Comparison of ENCODE assay signal across 9 mouse cellular contexts in the genomic region with DNA sequence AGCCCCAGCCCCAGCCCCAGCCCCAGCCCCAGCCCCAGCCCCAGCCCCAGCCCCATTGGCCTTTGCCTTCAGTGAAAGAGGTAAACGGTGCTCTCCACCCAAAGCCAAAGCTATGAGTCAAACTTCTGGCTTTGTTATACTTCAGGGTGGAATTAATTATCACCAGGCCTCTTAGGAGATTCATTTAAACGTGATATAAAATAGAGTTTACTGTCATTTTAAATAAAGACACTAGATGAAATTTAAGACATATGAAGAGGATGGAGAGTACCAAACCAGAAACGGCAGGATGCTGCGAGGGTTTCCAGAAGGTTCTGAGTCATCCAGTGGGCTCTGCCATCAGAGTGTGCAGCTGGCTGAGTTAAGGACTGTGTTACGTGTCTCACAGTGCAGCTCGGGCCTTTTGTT.
DNase-seq lines count a peak whose midpoint lies in the region; ATAC-seq lines count a peak whose summit lies in the region.
"Had no signal": no experiment of that assay in that cellular context is flagged by ENCODE, and none has a peak within 500 bp of the region (broad histone marks: within the 10 kb centered on the region; RNA-seq: fewer than 3 reads in every experiment).

No protein-coding gene starts in this region.

- H3K9me3 ChIP-seq in forebrain, embryonic 10.5 days: no peaks in the 10 kb centered on the region
- no peaks in the 10 kb centered on the region for H3K9me3 ChIP-seq in forebrain, embryonic 13.5 days (replicated peaks)
- H3K9me3 ChIP-seq: midbrain, embryonic 15.5 days had no signal

- no peak for DNase-seq in forebrain, embryonic 10.5 days (ENCODE audit: extremely low spot score, low spot score)
- DNase-seq in left cerebral cortex, postnatal 14 days (ENCODE audit: low spot score in 2 of 2): peak; percentile 23 to 24
- no peak for DNase-seq in left cerebral cortex, adult 11 months (ENCODE audit: low spot score)
- peak; percentile 81 for DNase-seq in MN1 (ENCODE audit: low spot score)
- peak; percentile 8 for DNase-seq in forelimb bud, embryonic 11.5 days (ENCODE audit: low read depth, low spot score)
- no peak for DNase-seq in cerebellum, adult 11 months
- no peak for DNase-seq in heart, adult 18-20 months

- H3K9ac ChIP-seq in forebrain, embryonic 13.5 days: no peak overlapping the region
- H3K9ac ChIP-seq: midbrain, embryonic 15.5 days had no signal

- no peak overlapping the region for H3K4me2 ChIP-seq in forebrain, embryonic 13.5 days
- H3K4me2 ChIP-seq: midbrain, embryonic 15.5 days had no signal

- no peaks in the 10 kb centered on the region for H3K36me3 ChIP-seq in forebrain, embryonic 10.5 days (replicated peaks)
- no peaks in the 10 kb centered on the region for H3K36me3 ChIP-seq in forebrain, embryonic 13.5 days (ENCODE audit: poor library complexity, severe bottlenecking)
- H3K36me3 ChIP-seq: midbrain, embryonic 15.5 days had no signal

- H3K27ac ChIP-seq in forebrain, embryonic 10.5 days: 0 out of 2 replicates have a peak overlapping the region, but pooled peaks have one; percentile 25
- H3K27ac ChIP-seq in forebrain, embryonic 13.5 days: no peak overlapping the region
- H3K27ac ChIP-seq: midbrain, embryonic 15.5 days had no signal

- 40% methylated on average over 6 of the region's 6 CpGs for WGBS in forebrain, embryonic 10.5 days
- WGBS in forebrain, embryonic 13.5 days: 32% methylated on average over 6 of the region's 6 CpGs

- H3K27me3 ChIP-seq in forebrain, embryonic 10.5 days (ENCODE audit: poor library complexity, severe bottlenecking): no peaks in the 10 kb centered on the region
- no peaks in the 10 kb centered on the region for H3K27me3 ChIP-seq in forebrain, embryonic 13.5 days
- H3K27me3 ChIP-seq: midbrain, embryonic 15.5 days had no signal

- no peak for ATAC-seq in forebrain, embryonic 13.5 days
- ATAC-seq: midbrain, embryonic 15.5 days had no signal

- H3K4me1 ChIP-seq in forebrain, embryonic 10.5 days: peaks cover 34% of the 10 kb centered on the region
- H3K4me1 ChIP-seq in forebrain, embryonic 13.5 days: no peaks in the 10 kb centered on the region
- H3K4me1 ChIP-seq: midbrain, embryonic 15.5 days had no signal

- intact Hi-C loops in left cerebral cortex, postnatal 14 days (cut with DNase I): no loop called here

- H3K4me3 ChIP-seq in forebrain, embryonic 10.5 days: no peak overlapping the region
- H3K4me3 ChIP-seq in forebrain, embryonic 13.5 days: no peak overlapping the region
- H3K4me3 ChIP-seq: midbrain, embryonic 15.5 days had no signal

Comparison
In these comparisons a context has a peak if more than half of its experiments do, and no peak if none do; other contexts are left out.
1. DNase-seq: peak in left cerebral cortex, postnatal 14 days (2 of 2), MN1 (single experiment) and forelimb bud, embryonic 11.5 days (single experiment); none in forebrain, embryonic 10.5 days (single experiment), left cerebral cortex, adult 11 months (single experiment), cerebellum, adult 11 months (single experiment) and heart, adult 18-20 months (0 of 2).